Mouse (Mus musculus) liver, adult (tissue): ENCODE measurements around the gene Mcemp1.

Experiments used
- GATA4 ChIP-seq: IDR thresholded peaks from 2 replicates; pipeline ENCODE4 v1.6.1; 2014; ENCODE audit warnings: mild to moderate bottlenecking, low read length; ENCODE audit not compliant: insufficient replicate concordance

The Mcemp1 gene

DNA sequence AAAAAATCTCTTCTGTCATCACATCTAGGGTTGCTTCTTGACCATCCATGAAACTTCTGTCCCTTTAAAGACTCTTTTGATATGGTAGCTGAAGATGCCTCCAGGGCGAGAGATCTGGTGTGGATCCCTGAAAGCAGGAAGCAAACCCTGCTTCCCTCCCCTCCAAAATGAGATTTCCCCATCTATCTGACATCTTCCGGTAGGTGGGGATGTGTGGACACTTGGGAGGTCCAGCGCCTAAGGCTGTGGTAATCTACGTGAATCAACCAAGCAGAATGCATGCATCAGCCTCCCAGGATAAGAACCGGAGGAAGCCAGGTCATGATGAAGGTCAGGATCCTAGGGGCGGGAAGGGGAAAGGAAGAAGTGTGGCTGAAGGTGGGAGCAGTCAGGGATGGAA is at the start of gene Mcemp1:
Mcemp1 (plus strand) TSS at position 248 of the 400 bp plus-strand sequence.
- TF ChIP-seq GATA4: no peak

DNA sequence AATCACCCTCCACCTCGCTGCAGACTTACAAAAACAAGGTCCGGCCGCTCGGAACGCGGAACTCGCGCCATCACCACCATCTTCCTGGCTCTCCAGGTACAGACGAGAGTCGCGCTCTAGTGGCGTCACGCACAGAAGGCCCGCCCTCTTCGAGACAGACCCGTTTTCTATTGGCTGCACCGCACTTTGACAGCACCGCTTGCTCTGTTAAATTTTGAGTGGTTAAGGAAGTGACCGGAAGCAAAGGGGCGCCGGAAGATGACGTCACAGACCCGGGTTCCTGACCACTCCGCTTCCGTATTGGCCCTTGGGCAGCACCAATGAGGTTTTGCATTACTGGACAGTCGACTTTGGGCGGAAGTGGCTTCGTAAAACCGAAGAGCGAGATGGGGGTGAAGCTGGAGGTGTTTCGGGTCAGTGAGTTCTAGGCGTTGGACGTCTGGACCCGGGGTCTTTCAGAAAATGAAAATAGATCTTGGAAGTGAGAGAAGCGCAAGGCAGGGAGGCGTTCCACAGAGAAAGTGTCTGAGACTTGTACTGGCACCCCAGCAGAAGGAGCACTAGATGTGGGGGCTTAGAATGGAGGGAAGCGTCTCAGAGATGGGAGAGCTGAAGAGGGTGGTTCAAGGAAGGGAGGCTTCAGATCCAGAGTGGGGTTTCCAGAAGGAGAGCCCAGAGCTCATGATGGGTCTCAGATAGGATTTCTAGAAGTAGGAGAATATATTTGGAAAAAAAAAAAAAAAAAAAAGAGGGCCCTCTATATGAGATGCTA is 44.2 kb upstream of the Mcemp1 start, which contains the start of the genes Xab2 and Pet100:
Xab2 (minus strand) TSS at position 118 of the 772 bp plus-strand sequence.
Pet100 (plus strand) TSS at position 350 of the 772 bp plus-strand sequence.
- TF ChIP-seq GATA4: no peak

DNA sequence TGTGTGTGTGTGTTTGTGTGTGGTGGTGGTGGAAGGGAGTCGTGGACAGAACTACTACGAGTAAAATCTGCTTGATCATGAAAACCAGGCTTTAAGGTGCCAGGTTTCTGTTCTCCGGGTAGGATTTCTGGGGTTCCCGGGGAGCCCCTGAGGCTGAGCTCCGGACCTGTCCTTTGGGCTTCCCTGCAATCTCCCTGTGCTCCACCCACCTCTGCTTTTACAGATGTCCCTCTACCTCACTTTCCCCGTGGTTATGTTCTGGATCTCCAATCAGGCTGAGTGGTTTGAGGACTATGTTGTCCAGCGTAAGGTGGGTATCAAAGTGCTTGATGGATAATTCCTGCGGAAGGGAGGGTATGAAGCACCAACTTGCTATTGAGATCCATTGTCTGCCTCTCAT is 43.4 kb upstream of the Mcemp1 start:
- TF ChIP-seq GATA4: no peak

DNA sequence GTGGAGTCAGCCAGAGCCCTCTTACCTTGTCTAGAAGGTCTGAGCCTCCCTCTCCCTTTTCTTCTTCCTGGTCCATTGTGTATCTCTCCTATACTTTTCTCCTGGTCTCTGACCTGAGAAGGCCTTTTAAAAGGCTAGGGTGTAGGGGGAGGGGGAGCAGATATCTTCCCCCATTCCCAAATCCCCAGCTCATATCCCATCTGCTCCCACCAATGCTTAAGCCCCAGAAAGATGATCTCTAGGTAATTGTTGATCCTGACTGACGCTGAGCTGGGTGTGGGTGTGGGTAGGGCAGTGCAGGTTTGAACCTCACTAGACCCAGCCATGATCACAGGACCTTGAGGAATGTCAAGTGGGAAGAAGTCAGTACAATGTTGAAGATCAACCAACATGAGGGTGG is 40.1 kb upstream of the Mcemp1 start, which contains the start of gene Pcp2:
Pcp2 (minus strand) TSS at position 101 of the 400 bp plus-strand sequence.
- no peak for TF ChIP-seq GATA4

DNA sequence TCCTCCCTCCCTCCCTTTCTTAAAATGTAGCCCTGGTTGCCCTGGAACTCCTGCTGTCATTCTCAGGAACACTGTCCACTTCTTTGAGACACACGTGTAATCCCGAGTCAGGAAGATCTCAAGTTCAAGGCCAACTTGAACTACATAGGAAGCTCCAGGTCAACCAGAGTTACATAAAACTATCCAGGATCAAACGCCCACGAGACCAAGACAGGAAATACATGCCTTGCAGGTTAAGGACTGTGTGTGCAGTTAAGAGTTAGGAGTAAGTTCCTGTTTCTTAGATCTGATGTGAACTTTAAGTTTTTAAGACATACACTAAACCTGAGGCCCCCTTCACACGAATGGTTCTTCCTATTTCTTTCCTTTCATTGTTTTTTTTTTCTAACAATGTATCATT is 38.6 kb upstream of the Mcemp1 start:
- TF ChIP-seq GATA4: no peak

DNA sequence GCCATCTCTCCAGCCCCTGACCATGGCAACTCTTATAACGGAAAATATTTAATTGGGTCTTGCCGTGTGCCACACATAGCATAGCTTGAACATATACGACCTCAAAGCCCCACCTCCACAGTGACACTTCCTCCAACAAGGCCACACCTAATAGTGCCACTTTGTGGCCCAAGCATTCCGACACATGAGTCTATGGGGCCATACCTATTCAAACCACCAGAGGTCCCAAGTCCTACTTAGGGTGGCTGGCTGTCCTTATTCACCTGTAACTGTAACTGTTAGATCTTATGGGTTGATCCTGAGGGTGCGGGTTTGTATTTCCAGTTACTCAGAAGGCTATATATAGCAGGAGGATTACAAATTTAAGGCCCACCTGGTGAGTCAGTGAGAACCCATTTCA is 37.5 kb upstream of the Mcemp1 start:
- TF ChIP-seq GATA4: no peak

DNA sequence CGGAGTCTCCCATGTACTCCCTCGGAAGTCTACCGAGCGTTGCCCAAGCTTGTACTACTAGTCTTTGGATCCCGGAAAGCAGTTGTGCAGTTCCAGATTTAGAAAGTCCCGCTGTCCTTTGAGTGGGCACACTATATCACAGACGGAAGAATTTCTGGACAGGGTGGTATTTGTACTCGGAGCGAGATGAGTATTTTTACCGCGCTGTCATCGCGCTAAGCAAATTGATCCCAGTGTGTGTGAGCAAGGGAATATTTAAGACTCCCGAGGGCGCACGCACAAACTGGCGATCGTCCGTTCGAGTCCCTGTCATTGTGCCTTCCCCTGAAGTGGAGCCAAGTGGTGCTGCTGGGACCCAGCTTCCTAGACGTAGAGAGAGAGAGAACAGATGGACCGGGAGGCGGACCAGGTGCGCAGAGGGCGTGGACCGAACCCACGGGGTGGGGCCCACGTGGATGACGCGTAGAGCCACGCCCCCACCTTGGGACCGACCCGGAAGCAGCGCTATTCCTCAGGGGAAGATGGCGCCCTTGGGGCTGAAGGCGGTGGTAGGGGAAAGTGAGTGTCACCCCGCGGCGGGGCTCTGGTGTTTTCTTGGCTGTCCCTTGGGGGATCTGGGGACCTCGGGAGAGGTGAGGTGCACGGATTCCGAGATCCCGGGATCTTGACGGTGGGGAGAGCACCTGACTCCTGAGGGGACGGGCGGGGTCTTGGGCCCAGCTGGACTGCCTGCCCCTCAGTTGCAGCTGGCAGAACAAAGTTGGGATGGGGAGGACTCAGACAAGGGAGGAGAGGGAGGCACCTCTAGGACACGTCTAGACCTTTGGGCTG is 34.7 kb upstream of the Mcemp1 start, which contains the start of gene Stxbp2:
Stxbp2 (plus strand) TSS at position 309 of the 831 bp plus-strand sequence.
- TF ChIP-seq GATA4: no peak

DNA sequence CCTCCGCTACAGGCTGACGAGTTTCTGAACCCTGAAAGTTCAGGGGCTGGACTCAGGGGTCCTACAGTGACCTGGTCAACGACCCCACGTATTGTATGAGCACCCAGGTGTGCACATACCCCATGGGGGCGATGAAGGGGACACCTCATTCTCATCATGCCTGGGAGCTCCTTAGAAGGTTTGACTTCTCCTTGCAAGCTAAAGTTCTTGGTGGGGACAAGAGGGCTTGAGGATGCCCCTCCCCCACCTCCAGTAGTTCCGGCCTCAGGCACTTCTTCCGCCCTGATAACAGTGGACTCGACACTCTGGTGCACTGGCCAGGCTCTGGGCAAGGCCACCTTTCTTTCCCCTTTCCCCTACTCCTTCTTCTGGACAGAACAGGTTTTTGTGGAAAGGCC is 34.1 kb upstream of the Mcemp1 start:
- TF ChIP-seq GATA4: no peak

DNA sequence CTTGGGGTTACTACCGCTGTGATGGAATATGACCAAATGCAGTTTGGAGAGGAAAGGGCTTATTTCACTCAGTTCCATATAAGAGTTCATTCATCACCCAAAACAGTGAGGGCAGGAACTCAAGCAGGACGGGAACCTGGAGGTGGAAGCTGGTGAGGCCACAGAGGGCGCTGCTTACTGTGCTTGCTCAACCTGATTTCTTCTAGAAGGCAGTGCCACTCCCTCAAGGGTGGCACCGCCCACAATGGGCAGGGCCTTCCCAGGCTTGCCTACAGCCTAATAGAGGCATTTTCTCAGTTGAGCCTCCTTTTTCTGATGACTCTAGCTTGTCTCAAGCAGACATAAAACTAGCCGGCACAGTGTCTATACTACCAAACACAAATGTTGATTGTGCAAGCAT is 19.8 kb upstream of the Mcemp1 start:
- no peak for TF ChIP-seq GATA4

DNA sequence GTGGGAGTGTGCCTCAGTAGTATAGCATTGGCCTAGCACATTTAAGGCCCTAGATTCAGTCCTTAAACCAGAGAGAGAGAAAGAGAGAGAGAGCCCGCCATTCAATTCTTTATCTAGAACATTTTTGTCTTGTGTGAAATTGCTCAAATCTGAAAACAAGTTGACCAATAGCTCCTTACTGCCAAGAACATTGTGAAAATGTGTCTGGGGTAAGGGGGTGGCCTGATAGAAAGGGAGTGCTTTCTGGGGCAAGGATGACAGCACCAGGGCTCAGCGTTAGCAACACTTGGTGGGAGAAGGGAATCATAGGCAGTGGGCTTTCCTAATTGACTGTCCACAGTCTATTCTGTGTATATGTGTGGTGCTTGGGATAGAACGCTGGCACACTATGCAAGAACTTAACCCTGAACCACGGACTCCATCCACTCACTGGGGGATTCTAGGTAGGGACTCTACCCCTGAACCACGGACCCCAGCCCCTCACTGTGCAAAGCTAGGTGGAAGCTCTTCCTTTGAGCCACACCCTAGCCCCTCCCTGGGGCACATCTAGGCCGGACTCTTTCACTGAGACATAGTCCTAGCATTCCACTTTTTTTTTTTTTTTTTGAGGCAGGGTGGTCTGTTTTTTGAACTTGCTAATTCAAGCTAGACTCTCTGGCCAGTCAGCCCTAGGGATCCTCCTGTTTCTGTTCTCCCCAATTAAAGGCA is 18.6 kb upstream of the Mcemp1 start:
- no peak for TF ChIP-seq GATA4

DNA sequence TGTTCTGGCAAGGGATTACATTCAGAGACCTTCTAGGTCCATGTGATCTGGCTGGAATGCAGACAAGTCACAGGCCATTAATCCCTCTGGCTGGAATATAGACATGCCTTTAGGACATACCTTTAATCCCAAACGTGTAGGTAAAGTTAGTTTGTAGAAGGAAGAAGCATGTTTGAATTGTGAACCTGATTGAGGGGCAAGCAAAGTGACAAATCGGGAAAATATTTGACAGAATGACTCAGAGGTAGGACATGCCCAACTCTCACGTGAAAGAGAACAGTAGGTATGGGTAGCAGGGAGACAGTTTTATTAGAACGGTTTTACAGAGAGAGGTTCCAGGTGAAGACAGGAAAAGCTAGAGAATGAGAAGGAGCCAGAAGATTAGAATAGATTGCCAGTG is 18.0 kb upstream of the Mcemp1 start:
- no peak for TF ChIP-seq GATA4

DNA sequence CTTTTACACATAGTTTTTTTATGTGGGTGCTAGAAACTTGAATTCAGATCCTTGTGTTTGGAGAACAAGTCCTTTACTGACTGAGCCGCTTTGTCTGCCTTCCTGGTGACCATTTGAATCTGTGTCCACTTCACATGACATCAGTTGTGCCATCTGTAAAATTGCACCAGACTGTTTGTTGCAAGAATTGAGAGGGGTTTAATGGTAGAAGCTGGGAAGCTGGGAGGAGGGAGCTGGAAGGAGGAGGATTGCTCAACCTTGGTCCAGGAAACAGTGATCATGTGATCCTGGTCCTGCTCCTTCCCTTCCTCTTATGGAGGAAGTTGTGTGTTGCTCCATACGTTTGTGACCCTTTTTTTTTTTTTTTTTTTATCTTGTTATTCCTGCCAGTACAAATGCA is 17.3 kb upstream of the Mcemp1 start:
- TF ChIP-seq GATA4: no peak

DNA sequence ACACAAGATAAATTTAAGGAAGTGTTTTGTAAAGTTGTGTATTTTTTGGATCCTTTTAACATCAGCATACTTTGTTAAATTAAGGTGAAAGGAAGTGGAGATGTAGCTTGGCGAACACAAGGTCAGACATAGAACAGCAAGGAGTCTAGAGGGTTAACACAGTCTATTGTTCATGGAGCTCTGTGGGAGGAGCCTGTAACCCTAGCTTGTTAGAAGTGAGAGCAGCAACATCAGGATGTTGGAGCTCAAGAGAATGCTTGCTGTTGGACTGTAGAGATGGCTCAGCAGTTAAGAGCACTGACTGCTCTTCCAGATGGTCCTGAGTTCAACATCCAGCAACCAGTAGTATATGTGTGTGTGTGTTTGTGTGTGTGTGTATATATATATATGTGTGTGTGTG is 16.6 kb upstream of the Mcemp1 start:
- TF ChIP-seq GATA4: no peak

DNA sequence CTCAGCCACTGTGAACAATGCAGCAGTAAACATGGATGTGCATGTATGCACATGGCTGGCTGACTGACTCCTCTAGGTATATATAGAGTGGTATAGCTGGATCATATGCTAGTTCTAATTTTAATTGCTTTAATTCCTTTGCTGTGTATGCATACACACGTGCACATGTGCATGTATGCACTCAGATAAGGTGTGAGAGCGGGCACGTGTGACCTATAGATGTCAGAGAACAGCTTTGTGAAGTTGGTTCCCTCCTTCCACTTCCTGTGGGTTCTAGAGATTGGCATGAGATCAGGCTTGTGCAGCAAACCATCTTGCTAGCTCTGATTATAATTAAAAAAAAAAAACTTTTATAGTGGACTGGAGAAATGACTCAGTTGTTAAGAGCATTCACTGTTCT is 12.7 kb upstream of the Mcemp1 start:
- TF ChIP-seq GATA4: no peak
